Mouse (Mus musculus) hindbrain, embryonic 14.5 days (tissue): Measurements from ENCODE around the gene Sys1. TPM values are rescaled to one million over a fixed set of nuclear protein-coding genes. Genes with fewer than 3 reads are reported as not detected.
A peak's percentile ranks its signal among the peaks of the same experiment; 100 is the strongest.

Experiments
- ATAC-seq: fragments of 200-750 bp; cut with Nextera tagmentation; 2 replicates; pipeline ENCODE4 v1.8.0; 2017; ENCODE audit warnings: moderate number of reproducible peaks, mild to moderate bottlenecking, moderate TSS enrichment, moderate library complexity; ENCODE audit not compliant: low FRiP score
- DNase-seq: peaks from one replicate; pipeline ENCODE4 v3.0.0-alpha.2; 2015; ENCODE audit warnings: low spot score
- H3K27ac ChIP-seq: fragments of 300-500 bp; sonication (generic); 2 replicates; pipeline ENCODE4 v1.5.1; 2014; ENCODE audit warnings: mild to moderate bottlenecking, moderate library complexity
- H3K27me3 ChIP-seq: fragments of 300-500 bp; sonication (generic); 2 replicates; pipeline ENCODE4 v1.6.1; 2014; ENCODE audit warnings: mild to moderate bottlenecking, low read length, mixed read lengths; ENCODE audit not compliant: control insufficient read depth, insufficient read depth
- H3K36me3 ChIP-seq: fragments of 300-500 bp; sonication (generic); replicated peaks from 2 replicates; pipeline ENCODE4 v1.6.1; 2014; ENCODE audit not compliant: control insufficient read depth, insufficient read depth
- H3K4me1 ChIP-seq: fragments of 300-500 bp; sonication (generic); replicated peaks from 2 replicates; pipeline ENCODE4 v1.6.1; 2014; ENCODE audit warnings: antibody characterized with exemption, low read length, mixed read lengths; ENCODE audit not compliant: control insufficient read depth, insufficient read depth
- H3K4me2 ChIP-seq: fragments of 300-500 bp; sonication (generic); replicated peaks from 2 replicates; pipeline ENCODE4 v1.6.1; 2014; ENCODE audit warnings: mild to moderate bottlenecking, moderate library complexity
- H3K4me3 ChIP-seq: fragments of 300-500 bp; sonication (generic); replicated peaks from 2 replicates; pipeline ENCODE4 v1.5.1; 2014; ENCODE audit warnings: mild to moderate bottlenecking, low read length
- H3K9ac ChIP-seq: fragments of 300-500 bp; sonication (generic); 2 replicates; pipeline ENCODE4 v1.6.1; 2014
- H3K9me3 ChIP-seq: fragments of 300-500 bp; sonication (generic); 2 replicates; pipeline ENCODE4 v1.6.1; 2016; ENCODE audit warnings: low read length; ENCODE audit not compliant: control insufficient read depth
- WGBS: fragments of 180-500 bp; shearing (Covaris S2); extraction: QIAGEN DNeasy Blood & Tissue Kit; methylation state at CpG from one replicate; pipeline ENCODE4 v1.1.7; 2014; 5-methylcytosine and 5-hydroxymethylcytosine counted together
- polyA plus RNA-seq: library from polyadenylated mRNA; unstranded; fragments of >200 nt; fragmentation: Nextera tagmentation; extraction: Ambion mirVana; gene quantifications from 2 replicates; pipeline ENCODE4 v1.2.1, GENCODE M21; 2014

Sys1 gene
- polyA plus RNA-seq, 1 experiment from 2014 or later = 92.6 TPM

- H3K4me2 ChIP-seq = peak within 1 kb of the TSS; percentile 99
- peaks cover 12% of the 10 kb centered on the region; the same call in 1 of the 2 replicates for H3K4me1 ChIP-seq
- H3K36me3 ChIP-seq = peaks cover 12% of the 10 kb centered on the region; the same call in 1 of the 2 replicates
- no peak within 1 kb of the TSS for H3K27ac ChIP-seq
- peaks cover 4% of the 10 kb centered on the region for H3K27me3 ChIP-seq
- under 1% methylated on average over 26 of the region's 26 CpGs for WGBS
- ATAC-seq = peak; percentile 53
- no peaks in the 10 kb centered on the region for H3K9me3 ChIP-seq
- H3K4me3 ChIP-seq = peak within 1 kb of the TSS; percentile 73
- DNase-seq = no peak
- H3K9ac ChIP-seq = peak within 1 kb of the TSS; percentile 53
Measured at GRCm38 (mm10) chr2:164485681-164486257, 29.0 kb downstream of the Sys1 start, which contains the start of gene Dbndd2. Dbndd2 (plus strand) TSS chr2:164486106.

- WGBS = under 1% methylated on average over 85 of the region's 90 CpGs
- peaks cover 4% of the 10 kb centered on the region for H3K27me3 ChIP-seq
- no peaks in the 10 kb centered on the region for H3K9me3 ChIP-seq
- H3K4me3 ChIP-seq = peak overlapping the region; percentile 73
- DNase-seq = peak; percentile 63
- H3K36me3 ChIP-seq = peaks cover 14% of the 10 kb centered on the region; the same call in 1 of the 2 replicates
- H3K4me1 ChIP-seq = peaks cover 12% of the 10 kb centered on the region; the same call in 1 of the 2 replicates
- H3K9ac ChIP-seq = peak overlapping the region; percentile 53
- H3K4me2 ChIP-seq = peak overlapping the region; percentile 99
- H3K27ac ChIP-seq = no peak overlapping the region
- peak; percentile 53 for ATAC-seq
Measured at GRCm38 (mm10) chr2:164486258-164487114, 29.7 kb downstream of the Sys1 start.

GRCm38 (mm10) chr2:164487115-164487527, 30.4 kb downstream of the Sys1 start:
- H3K27ac ChIP-seq = no peak overlapping the region
- H3K9ac ChIP-seq = peak overlapping the region; percentile 53
- H3K27me3 ChIP-seq = peaks cover 4% of the 10 kb centered on the region
- ATAC-seq = peak; percentile 57; the same call in 1 of the 2 replicates
- H3K4me2 ChIP-seq = peak overlapping the region; percentile 99
- WGBS = 13% methylated on average over 11 of the region's 11 CpGs
- H3K4me3 ChIP-seq = peak overlapping the region; percentile 73
- no peak for DNase-seq
- H3K9me3 ChIP-seq = no peaks in the 10 kb centered on the region
- peaks cover 14% of the 10 kb centered on the region; the same call in 1 of the 2 replicates for H3K36me3 ChIP-seq
- peaks cover 12% of the 10 kb centered on the region; the same call in 1 of the 2 replicates for H3K4me1 ChIP-seq

- WGBS = 56% methylated on average over 9 of the region's 9 CpGs
- no peak for ATAC-seq
Measured at GRCm38 (mm10) chr2:164487812-164488211, 31.0 kb downstream of the Sys1 start.

GRCm38 (mm10) chr2:164494126-164494525, 37.4 kb downstream of the Sys1 start:
- peaks cover 17% of the 10 kb centered on the region for H3K4me1 ChIP-seq
- H3K4me3 ChIP-seq = no peak overlapping the region
- no peak overlapping the region for H3K27ac ChIP-seq
- H3K36me3 ChIP-seq = peaks cover 16% of the 10 kb centered on the region; the same call in 1 of the 2 replicates
- H3K4me2 ChIP-seq = no peak overlapping the region
- H3K9me3 ChIP-seq = no peaks in the 10 kb centered on the region
- H3K9ac ChIP-seq = no peak overlapping the region
- 54% methylated on average over 2 of the region's 2 CpGs for WGBS
- DNase-seq (no peak), ATAC-seq (no peak)
- H3K27me3 ChIP-seq = no peaks in the 10 kb centered on the region

More at GRCm38 (mm10) chr2:164487812-164488211, 31.0 kb downstream of the Sys1 start:
- Histone ChIP-seq H3K36me3 (peaks cover 16% of the 10 kb centered on the region; the same call in 1 of the 2 replicates), H3K4me3 (no peak overlapping the region), H3K27me3 (peaks cover 4% of the 10 kb centered on the region), H3K27ac (no peak overlapping the region), H3K9ac (no peak overlapping the region), H3K9me3 (no peaks in the 10 kb centered on the region), H3K4me1 (peaks cover 12% of the 10 kb centered on the region; the same call in 1 of the 2 replicates), H3K4me2 (no peak overlapping the region)
- no peak for DNase-seq

GRCm38 (mm10) chr2:164496331-164496730, 39.6 kb downstream of the Sys1 start:
- no peaks in the 10 kb centered on the region for H3K27me3 ChIP-seq
- H3K9me3 ChIP-seq = no peaks in the 10 kb centered on the region
- peaks cover 17% of the 10 kb centered on the region for H3K4me1 ChIP-seq
- 73% methylated on average over 1 of the region's 1 CpGs for WGBS
- peak overlapping the region; percentile 97 for H3K4me2 ChIP-seq
- ATAC-seq (no peak), DNase-seq (no peak)
- H3K9ac ChIP-seq = no peak overlapping the region
- H3K27ac ChIP-seq = no peak overlapping the region
- H3K4me3 ChIP-seq = peak overlapping the region; percentile 83; the same call in 1 of the 2 replicates
- peaks cover 20% of the 10 kb centered on the region for H3K36me3 ChIP-seq

GRCm38 (mm10) chr2:164496847-164497690, 40.3 kb downstream of the Sys1 start, which contains the start of gene Pigt:
Pigt (plus strand) TSS chr2:164497520.
- peak within 1 kb of the TSS; percentile 75 for H3K9ac ChIP-seq
- H3K4me3 ChIP-seq = peak within 1 kb of the TSS; percentile 83
- peak within 1 kb of the TSS; percentile 82 for H3K27ac ChIP-seq
- no peaks in the 10 kb centered on the region for H3K27me3 ChIP-seq
- 4% methylated on average over 43 of the region's 43 CpGs for WGBS
- H3K4me2 ChIP-seq = peak within 1 kb of the TSS; percentile 97
- H3K36me3 ChIP-seq = peaks cover 27% of the 10 kb centered on the region
- DNase-seq (peak; percentile 88), ATAC-seq (peak; percentile 91)
- peaks cover 17% of the 10 kb centered on the region for H3K4me1 ChIP-seq
- no peaks in the 10 kb centered on the region for H3K9me3 ChIP-seq

- Histone ChIP-seq H3K27ac (peak overlapping the region; percentile 82; the same call in 1 of the 2 replicates), H3K27me3 (no peaks in the 10 kb centered on the region), H3K4me2 (peak overlapping the region; percentile 97), H3K9me3 (no peaks in the 10 kb centered on the region), H3K4me3 (peak overlapping the region; percentile 83), H3K9ac (peak overlapping the region; percentile 75), H3K4me1 (peaks cover 17% of the 10 kb centered on the region), H3K36me3 (peaks cover 31% of the 10 kb centered on the region)
- 6% methylated on average over 21 of the region's 21 CpGs for WGBS
- no peak for ATAC-seq
- no peak for DNase-seq
Measured at GRCm38 (mm10) chr2:164497691-164498268, 41.0 kb downstream of the Sys1 start.
